In the genomic region with DNA sequence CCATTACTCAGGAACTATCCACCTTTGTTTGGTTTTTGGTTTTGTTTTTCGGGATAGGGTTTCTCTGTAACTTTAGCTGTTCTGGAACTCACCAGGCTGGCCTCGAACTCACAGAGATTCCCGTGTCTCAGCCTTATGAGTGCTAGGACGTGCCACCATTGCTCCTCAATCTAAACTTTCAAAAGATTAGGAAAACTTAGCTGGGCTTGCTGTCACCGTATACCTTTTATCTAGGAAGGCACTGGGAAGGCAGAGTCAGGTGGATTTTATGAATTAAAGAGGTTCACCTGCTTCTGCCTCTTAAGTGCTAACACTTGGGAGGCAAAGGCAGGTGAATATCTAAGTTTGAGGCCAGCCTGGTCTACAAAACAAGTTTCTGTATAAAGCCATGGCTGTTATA, we compare ENCODE assay signal across 10 mouse cellular contexts. TPM values are rescaled to one million over a fixed set of nuclear protein-coding genes. Genes with fewer than 3 reads are reported as not detected.
DNase-seq lines count a peak whose midpoint lies in the region; ATAC-seq and TF ChIP-seq lines count a peak whose summit lies in the region.
"Had no signal": no experiment of that assay in that cellular context is flagged by ENCODE, and none has a peak within 500 bp of the region (broad histone marks: within the 10 kb centered on the region; RNA-seq: fewer than 3 reads in every experiment).

No protein-coding gene starts in this region.

- ATAC-seq in heart, embryonic 11.5 days (replicated peaks; ENCODE audit: insufficient number of reproducible peaks, low FRiP score, low TSS enrichment): no peak
- ATAC-seq in forebrain, postnatal 0 days: no peak
- ATAC-seq in liver, embryonic 16.5 days (ENCODE audit: low read depth): no peak

- WGBS in heart, embryonic 11.5 days (ENCODE audit: insufficient replicate concordance): 23% methylated on average over 5 of the region's 5 CpGs
- 40% methylated on average over 5 of the region's 5 CpGs for WGBS in forebrain, postnatal 0 days
- 35% methylated on average over 5 of the region's 5 CpGs for WGBS in liver, embryonic 16.5 days (ENCODE audit: insufficient replicate concordance)

- no peaks in the 10 kb centered on the region for H3K27me3 ChIP-seq in heart, embryonic 11.5 days (ENCODE audit: control insufficient read depth, insufficient read depth, low read length)
- H3K27me3 ChIP-seq in forebrain, postnatal 0 days (ENCODE audit: insufficient read depth, low read length): no peaks in the 10 kb centered on the region
- H3K27me3 ChIP-seq in liver, embryonic 16.5 days (ENCODE audit: control insufficient read depth, insufficient read depth, low read depth, low read length): no peaks in the 10 kb centered on the region
- H3K27me3 ChIP-seq: Patski had no signal

- H3K36me3 ChIP-seq in heart, embryonic 11.5 days (ENCODE audit: control insufficient read depth, insufficient read depth, low read length): no peaks in the 10 kb centered on the region; the same call in 1 of the 2 replicates
- no peaks in the 10 kb centered on the region for H3K36me3 ChIP-seq in forebrain, postnatal 0 days (ENCODE audit: insufficient read depth)
- peaks cover 2% of the 10 kb centered on the region; the same call in 1 of the 2 replicates for H3K36me3 ChIP-seq in liver, embryonic 16.5 days (ENCODE audit: control insufficient read depth, insufficient read depth)

- peak overlapping the region; percentile 87 for H3K4me2 ChIP-seq in heart, embryonic 11.5 days
- peak overlapping the region; percentile 70 for H3K4me2 ChIP-seq in forebrain, postnatal 0 days (ENCODE audit: low read depth)
- peak overlapping the region; percentile 83 for H3K4me2 ChIP-seq in liver, embryonic 16.5 days (ENCODE audit: low read depth, low read length)

- peak overlapping the region; percentile 95 for H3K4me3 ChIP-seq in heart, embryonic 11.5 days (ENCODE audit: low read depth, low read length)
- H3K4me3 ChIP-seq in forebrain, postnatal 0 days (ENCODE audit: low read depth, low read length): peak overlapping the region; percentile 100; the same call in 1 of the 2 replicates
- H3K4me3 ChIP-seq in liver, embryonic 16.5 days (ENCODE audit: low read depth, low read length): peak overlapping the region; percentile 97

- DNase-seq in heart, postnatal 4 days: no peak
- DNase-seq in ES-CJ7 (ENCODE audit: low read depth, low spot score): peak; percentile 40
- DNase-seq in forebrain, postnatal 0 days: no peak
- DNase-seq in natural killer cell, adult 2 months (ENCODE audit: low spot score in 2 of 2): no peak
- no peak for DNase-seq in urinary bladder, postnatal 4 days (ENCODE audit: low spot score in 2 of 2)
- DNase-seq in thymus, postnatal 25 days: no peak

- H3K4me1 ChIP-seq in heart, embryonic 11.5 days (ENCODE audit: control insufficient read depth, insufficient read depth, low read length): peaks cover 21% of the 10 kb centered on the region
- H3K4me1 ChIP-seq in forebrain, postnatal 0 days (ENCODE audit: insufficient read depth): peaks cover 13% of the 10 kb centered on the region; the same call in 1 of the 2 replicates
- peaks cover 39% of the 10 kb centered on the region for H3K4me1 ChIP-seq in liver, embryonic 16.5 days (ENCODE audit: control insufficient read depth, low read depth, low read length)

- peak overlapping the region; percentile 98 for H3K9ac ChIP-seq in heart, embryonic 11.5 days (ENCODE audit: low read depth, low read length)
- H3K9ac ChIP-seq in forebrain, postnatal 0 days: peak overlapping the region; percentile 99; the same call in 1 of the 2 replicates
- peak overlapping the region; percentile 94 for H3K9ac ChIP-seq in liver, embryonic 16.5 days (ENCODE audit: low read depth, low read length)

- no peak for TF ChIP-seq CTCF in forebrain, postnatal 0 days (IDR thresholded peaks at IDR 0.05; ENCODE audit: low read depth)

- peak overlapping the region; percentile 95 for H3K27ac ChIP-seq in heart, embryonic 11.5 days (ENCODE audit: low read depth, low read length)
- peak overlapping the region; percentile 98 for H3K27ac ChIP-seq in forebrain, postnatal 0 days (ENCODE audit: low read depth, low read length)
- H3K27ac ChIP-seq in liver, embryonic 16.5 days (ENCODE audit: low read length): peak overlapping the region; percentile 98

- H3K9me3 ChIP-seq in heart, embryonic 11.5 days (replicated peaks; ENCODE audit: control insufficient read depth, low read length): no peaks in the 10 kb centered on the region
- no peaks in the 10 kb centered on the region for H3K9me3 ChIP-seq in forebrain, postnatal 0 days (ENCODE audit: low read length)
- no peaks in the 10 kb centered on the region for H3K9me3 ChIP-seq in liver, embryonic 16.5 days (replicated peaks; ENCODE audit: control insufficient read depth, low read length)

RNA-seq across cellular contexts. Expression of a gene that starts 0.8 kb away (rescaled TPM):
- 77.9 and 79.4 TPM in 2 replicates for polyA plus RNA-seq in heart, embryonic 11.5 days (2014; fragmentation: Nextera tagmentation; extraction: Ambion mirVana)
- total RNA-seq in heart, postnatal 4 days (2021): 10 to 100 TPM; 47.8 to 50.4 TPM
- 88.8 and 108 TPM in 2 replicates for total RNA-seq in forebrain, postnatal 0 days (2014; rRNA removed)
- polyA plus RNA-seq in forebrain, postnatal 0 days (2015; fragmentation: Nextera tagmentation; extraction: Ambion mirVana): 76.8 and 87.2 TPM in 2 replicates
- polyA plus RNA-seq in liver, embryonic 16.5 days (2015; fragmentation: Nextera tagmentation; extraction: Ambion mirVana): 34.8 and 40.6 TPM in 2 replicates

RNA-seq across cellular contexts. Expression of a gene that starts 5.2 kb away (rescaled TPM):
- 34.3 and 34.9 TPM in 2 replicates for polyA plus RNA-seq in heart, embryonic 11.5 days (2014; fragmentation: Nextera tagmentation; extraction: Ambion mirVana)
- total RNA-seq in heart, postnatal 4 days (2021): 100 to 1,000 TPM; 178 to 183 TPM
- total RNA-seq in forebrain, postnatal 0 days (2014; rRNA removed): 45.5 and 51.8 TPM in 2 replicates
- 13.7 and 15.0 TPM in 2 replicates for polyA plus RNA-seq in forebrain, postnatal 0 days (2015; fragmentation: Nextera tagmentation; extraction: Ambion mirVana)
- 2.9 and 3.5 TPM in 2 replicates for polyA plus RNA-seq in liver, embryonic 16.5 days (2015; fragmentation: Nextera tagmentation; extraction: Ambion mirVana)

RNA-seq across cellular contexts. Expression of a gene that starts 41.0 kb away (rescaled TPM):
- polyA plus RNA-seq in heart, embryonic 11.5 days (2014; fragmentation: Nextera tagmentation; extraction: Ambion mirVana): not detected in 2 replicates
- not detected for total RNA-seq in heart, postnatal 4 days (2021)
- total RNA-seq in forebrain, postnatal 0 days (2014; rRNA removed): 0.92 TPM in 1 of 2 replicates, not detected in the other
- 0.19 TPM in 1 of 2 replicates, not detected in the other for polyA plus RNA-seq in forebrain, postnatal 0 days (2015; fragmentation: Nextera tagmentation; extraction: Ambion mirVana)
- polyA plus RNA-seq in liver, embryonic 16.5 days (2015; fragmentation: Nextera tagmentation; extraction: Ambion mirVana): 0.16 and 0.96 TPM in 2 replicates
- polyA plus RNA-seq: frontal cortex, adult 2 months; Patski had no signal
